Mouse (Mus musculus) skeletal muscle tissue, postnatal 0 days (tissue): ENCODE measurements around the gene Wdr35. TPM values are rescaled to one million over a fixed set of nuclear protein-coding genes. Genes with fewer than 3 reads are reported as not detected.

Source experiments
- polyA plus RNA-seq: library from polyadenylated mRNA; unstranded; fragments of >200 nt; fragmentation: Nextera tagmentation; extraction: Ambion mirVana; gene quantifications from 2 replicates; pipeline ENCODE4 v1.2.1, GENCODE M21; 2015

Gene Wdr35
- 4.4 and 4.8 TPM in 2 replicates for polyA plus RNA-seq

GRCm38 (mm10) chr12:8973820-8974465 is at the start of gene Wdr35:
Wdr35 (plus strand) TSS chr12:8973892.

GRCm38 (mm10) chr12:8947714-8948464 is 25.8 kb upstream of the Wdr35 start, which contains the start of gene Matn3:
Matn3 (plus strand) TSS chr12:8947929.

DNA sequence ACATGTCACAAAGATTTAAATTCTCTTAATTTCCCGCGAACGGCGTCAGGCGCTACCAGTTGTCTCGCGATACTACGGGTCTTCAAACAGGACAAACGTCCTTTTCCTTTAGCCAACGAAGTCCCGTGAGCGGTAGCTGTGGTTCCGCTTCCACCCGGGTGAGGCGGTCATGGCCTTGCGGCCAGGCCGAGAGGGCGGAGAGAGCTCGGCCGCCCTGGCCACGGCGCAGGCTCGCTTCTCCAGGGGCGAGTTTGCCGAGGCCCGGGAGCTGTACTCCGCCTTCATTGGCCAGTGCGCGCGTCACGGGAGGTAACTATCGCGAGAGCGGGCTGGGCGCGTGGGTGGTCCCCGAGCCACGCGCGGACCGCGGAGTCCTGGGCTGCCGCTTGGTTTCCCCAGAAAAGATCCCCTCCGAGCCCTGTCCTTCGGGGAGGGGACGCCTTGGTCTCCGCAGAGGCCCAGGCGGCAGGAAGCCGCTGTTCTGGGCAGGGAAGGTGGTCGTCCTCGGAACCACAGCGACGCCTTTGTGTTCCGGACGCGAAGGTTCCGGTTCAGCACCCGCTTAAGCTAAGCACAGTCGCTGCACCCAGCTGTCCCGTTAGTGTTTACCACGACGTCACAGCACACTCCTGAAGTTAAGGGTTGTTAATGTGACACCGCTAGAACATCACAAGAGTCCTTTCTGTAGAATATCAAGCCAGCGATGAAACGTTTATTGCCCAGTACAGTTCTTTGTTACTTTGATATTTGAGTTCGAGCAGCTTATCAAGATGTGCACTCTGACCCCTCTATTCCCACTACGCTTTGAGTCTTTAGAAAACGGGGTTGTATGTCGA is 56.4 kb downstream of the Wdr35 start, which contains the start of gene Ttc32:
Gene Ttc32, plus strand, starts transcription at position 110 of the 836 bp plus-strand sequence.

Other genes starting within 250 kb of the Wdr35 start
- gene Sdc1, start 202.6 kb upstream of the Wdr35 start, polyA plus RNA-seq: 19.1 and 29.4 TPM in 2 replicates
- 448 and 457 TPM in 2 replicates for gene Laptm4a, start 52.2 kb upstream of the Wdr35 start, polyA plus RNA-seq
- gene Matn3, start 26.0 kb upstream of the Wdr35 start, polyA plus RNA-seq: 0.18 and 2.2 TPM in 2 replicates
- 12.4 and 14.2 TPM in 2 replicates for gene Ttc32, start 56.1 kb downstream of the Wdr35 start, polyA plus RNA-seq